Mouse (Mus musculus) heart, postnatal 14 days (tissue): ENCODE measurements around the gene Snd1. TPM values are rescaled to one million over a fixed set of nuclear protein-coding genes. Genes with fewer than 3 reads are reported as not detected.

Source experiments
- DNase-seq, 2 experiments: peaks; one replicate each; pipeline ENCODE4 v3.0.0; 2021 to 2022
- intact Hi-C: fragments of 180-260 bp; cut with DNase I; formaldehyde crosslinking; loops from one replicate; pipeline ENCODE4 v1.15.1; 2025
- total RNA-seq, 2 experiments: library from RNA; stranded (reverse); gene quantifications; 2 replicates each; pipeline ENCODE4 v1.2.3; 2021

The Snd1 gene
- total RNA-seq, 2 experiments from 2014 or later, result 78.9 to 82.1 TPM

DNA sequence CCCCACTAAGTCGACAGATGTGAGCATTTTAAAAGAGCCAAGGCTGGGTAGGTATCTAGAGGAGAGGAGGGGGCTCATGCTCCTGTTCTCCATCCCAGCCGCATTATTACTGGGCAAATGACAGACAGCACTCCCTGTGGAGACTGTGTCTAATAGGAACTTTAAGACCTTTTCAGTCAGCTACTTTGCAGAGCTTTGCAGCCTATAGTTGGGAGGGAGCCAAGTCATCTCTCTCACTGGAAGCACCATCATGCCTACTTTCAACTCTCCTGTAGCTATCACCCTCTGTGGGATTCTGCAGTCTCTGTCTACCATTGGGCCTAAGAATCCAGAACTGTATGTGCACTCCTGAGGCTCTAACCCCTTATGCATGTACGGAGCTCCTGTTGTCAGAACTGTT, 351.0 kb downstream of the Snd1 start:
- intact Hi-C loops, result no loop called here
- no peak for DNase-seq

DNA sequence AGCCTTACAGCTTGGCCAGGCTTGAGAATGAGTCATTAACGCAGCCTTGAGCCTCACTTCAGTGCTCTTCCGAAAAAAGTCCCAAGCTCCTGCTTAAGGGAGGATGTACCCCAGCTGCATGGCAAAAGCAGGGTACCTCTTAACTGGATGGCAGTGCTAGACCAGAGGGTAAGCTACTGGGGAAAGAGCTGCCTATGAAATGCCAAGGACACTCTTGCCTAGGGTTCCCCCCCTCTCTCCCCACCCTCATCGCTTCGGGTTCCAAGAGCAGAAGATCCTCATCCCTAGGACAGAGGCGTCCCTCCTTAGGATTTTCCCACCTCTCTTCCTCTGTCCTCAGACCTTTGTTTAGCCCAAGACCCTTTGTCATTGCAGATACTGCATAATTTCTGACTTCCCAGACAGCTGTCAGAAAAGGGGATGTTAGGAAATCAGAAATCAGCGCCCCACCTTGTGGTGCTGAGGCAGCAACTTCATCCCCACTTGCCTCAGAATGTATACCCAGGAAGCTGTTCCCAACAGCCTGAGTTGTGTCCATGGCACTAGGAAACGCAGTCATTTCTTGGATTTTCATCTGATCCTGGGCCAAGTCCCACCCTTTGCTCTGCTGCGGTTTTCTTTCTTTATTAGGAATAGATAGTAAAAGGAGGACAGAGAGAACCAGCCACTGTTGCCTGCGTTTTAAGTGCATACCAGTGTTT, 351.9 kb downstream of the Snd1 start:
- intact Hi-C loops, result no loop called here
- no peak for DNase-seq

DNA sequence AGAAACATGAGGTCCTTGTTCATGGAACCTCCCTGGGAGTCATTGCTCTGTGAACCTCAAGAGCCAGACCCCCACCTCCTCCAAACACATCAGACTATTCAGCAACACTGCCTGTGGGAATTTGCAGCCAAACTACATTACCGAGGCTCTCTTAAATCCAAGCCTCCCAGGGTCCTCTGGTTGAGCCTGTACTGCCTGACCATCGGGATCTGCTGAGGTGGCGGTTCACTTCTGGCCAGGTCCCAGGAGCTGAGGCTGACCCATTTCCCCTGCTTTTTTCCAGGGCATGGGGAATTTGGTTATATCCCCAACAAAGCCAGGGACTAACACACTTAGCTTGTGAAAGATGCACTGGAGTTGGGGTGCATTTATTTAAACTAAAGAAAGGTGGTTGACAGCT, 352.6 kb downstream of the Snd1 start:
- intact Hi-C loops, result no loop called here
- no peak for DNase-seq

DNA sequence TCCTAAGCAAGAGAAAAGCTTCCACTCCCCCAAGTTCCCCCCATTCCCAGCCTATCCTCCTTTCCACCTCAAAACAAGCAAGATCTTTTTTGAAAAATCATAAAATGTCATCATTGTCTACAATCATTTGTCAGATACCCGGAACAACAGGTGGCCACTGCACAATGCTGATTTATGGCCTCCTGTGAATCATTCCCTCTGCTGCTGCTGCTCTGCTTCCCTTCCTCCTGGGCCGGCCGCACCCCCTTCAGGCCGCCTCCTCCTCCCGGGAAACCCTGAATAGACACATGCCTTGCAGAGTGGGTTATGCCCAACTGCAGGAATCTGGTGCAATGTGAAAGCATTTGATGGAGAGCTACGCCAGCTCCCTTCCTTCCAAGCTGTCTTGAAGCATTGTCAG, 353.7 kb downstream of the Snd1 start:
- intact Hi-C loops, result no loop called here
- DNase-seq, result no peak

DNA sequence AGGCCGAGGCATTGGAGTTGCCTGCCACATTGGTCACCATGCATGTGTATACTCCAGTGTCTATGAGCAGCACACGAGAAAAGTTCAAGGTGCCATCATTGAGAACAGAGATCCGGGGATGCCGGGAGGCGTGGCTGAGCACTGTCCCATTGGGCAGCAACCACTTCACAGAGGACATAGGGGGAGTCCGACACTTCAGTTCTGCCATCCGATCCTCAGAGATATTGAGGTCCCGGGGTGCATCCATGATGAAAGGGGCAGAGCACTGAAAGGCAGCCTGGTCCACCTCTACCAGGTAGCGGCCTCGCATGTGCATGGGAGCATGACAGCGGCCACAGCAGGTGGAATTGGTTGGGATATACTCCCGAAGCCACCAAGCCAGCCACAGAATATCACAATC, 355.4 kb downstream of the Snd1 start:
- no peak for DNase-seq
- intact Hi-C loops, result loop anchor here (5.0 kb wide), 1 partner anchor 67 kb away; no protein-coding TSS in a partner anchor

DNA sequence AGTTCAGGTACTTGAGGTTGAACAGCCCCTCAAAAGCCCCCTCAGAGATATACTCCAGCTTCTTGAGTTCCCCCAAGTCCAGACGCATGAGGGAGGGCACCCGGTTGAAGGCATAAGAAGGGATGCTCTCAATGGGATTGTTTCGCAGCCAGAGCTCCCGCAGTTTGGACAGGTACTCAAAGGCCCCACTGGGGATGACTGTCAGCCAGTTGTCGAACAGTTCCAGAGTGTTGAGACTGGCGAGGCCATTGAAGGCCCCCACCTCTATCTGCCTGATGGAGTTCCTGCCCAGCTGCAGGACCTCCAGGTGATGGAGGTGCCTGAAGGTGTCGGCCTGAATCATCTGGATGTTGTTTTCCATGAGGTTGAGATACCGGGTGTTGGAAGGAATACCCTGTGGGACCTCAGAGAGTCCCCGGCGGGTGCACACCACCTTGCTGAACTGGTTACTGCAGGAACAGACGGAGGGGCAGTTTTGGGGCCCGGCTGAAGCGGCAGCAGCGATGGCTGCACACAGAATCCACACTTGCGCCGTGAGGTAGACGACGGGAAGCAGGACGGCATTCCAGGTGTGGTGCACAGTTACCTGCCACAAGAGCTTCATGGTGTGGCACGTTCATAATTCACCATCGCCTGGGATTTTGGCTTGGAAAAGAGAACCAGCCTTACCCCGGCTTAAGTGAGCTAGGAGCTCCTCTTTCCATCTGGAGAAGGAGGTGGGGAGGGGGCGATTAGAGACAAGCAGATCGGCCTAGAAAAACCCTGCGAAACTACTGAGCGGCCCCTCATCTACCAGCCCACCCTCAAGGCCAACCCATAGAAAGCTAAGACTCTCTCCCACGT, 356.3 kb downstream of the Snd1 start, which contains the start of gene Lrrc4:
TSS of gene Lrrc4 (minus strand) at position 737 of the 843 bp plus-strand sequence.
- DNase-seq, result no peak
- intact Hi-C loops, result loop anchor here (5.0 kb wide), 1 partner anchor 66 kb away; no protein-coding TSS in a partner anchor

DNA sequence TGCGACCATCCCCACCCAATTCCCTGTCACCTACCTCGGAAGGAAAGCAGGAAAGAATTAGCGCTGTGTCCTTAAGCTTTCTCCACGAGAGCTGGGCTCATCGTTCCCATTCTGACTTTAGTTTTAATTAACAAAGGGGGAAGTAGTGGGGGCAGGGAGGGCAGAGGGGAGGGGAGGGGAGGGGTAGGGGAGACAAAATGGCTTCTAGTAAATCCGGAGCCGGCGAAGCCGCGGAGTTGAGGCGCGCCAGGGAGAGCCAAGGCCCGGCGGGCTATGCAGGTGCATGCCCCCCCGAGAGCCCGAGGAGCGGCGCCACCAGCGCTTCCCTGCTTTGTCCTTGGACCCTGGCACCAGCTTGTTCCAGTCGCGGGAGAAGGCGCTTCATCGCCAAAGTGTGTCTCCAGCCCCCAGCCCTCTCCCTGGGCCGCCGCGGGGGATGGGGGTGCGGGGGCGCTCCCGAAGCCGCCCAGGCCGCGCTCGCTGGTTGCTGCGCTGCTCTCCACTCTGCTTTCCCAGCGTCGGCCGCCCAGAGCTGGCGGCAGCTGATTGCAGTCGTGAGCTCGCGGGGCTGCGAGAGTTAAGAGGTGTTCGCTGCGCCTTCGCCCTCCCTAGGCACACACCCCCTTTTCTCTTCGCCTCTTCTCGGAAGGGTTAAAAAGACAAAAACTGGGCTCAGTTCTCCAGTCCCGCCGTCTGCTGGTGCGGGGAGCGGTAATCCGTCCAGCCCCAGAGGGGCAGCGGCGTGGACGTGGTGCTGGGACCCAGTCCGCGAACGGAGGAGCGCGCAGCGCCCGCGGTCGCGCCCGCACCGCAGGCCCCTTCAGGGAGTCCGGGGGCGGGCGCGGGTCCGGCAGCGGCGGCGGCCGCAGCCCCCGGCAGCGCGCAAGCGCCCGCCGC, 357.2 kb downstream of the Snd1 start:
- intact Hi-C loops, result loop anchor here (5.0 kb wide), 1 partner anchor 65 kb away; no protein-coding TSS in a partner anchor

DNA sequence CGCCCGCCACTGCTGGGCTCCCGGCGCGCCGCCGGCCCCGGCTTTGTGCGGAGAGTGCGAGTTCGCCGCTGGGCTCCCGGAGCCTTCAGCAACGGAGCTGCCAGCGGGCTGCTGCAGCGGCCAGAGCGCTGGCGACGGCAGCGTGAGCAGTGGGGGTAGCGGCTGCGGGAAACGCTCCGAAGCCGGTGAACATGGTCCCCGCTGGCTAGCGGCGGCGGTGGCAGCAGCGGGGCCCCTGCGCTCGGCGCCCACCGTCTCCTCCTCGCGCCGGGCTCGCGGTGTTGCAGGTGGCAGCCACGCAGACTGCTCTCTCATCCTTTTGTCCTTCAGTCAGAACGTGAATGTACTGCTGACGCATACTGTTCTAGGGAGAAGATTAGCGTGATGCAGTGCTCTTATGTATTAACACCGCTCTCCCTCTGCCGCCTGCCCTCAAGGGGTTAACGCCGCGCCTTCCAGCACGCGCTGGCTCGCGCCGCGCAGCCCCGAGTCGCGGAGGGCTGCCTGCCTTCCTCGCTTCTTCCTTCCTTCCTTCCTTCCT, 357.9 kb downstream of the Snd1 start:
- intact Hi-C loops, result loop anchor here (5.0 kb wide), 1 partner anchor 64 kb away; no protein-coding TSS in a partner anchor
- DNase-seq, result peak; percentile 29 to 51

More for the DNA sequence above, 357.2 kb downstream of the Snd1 start:
- peak; percentile 44 to 47 for DNase-seq

DNA sequence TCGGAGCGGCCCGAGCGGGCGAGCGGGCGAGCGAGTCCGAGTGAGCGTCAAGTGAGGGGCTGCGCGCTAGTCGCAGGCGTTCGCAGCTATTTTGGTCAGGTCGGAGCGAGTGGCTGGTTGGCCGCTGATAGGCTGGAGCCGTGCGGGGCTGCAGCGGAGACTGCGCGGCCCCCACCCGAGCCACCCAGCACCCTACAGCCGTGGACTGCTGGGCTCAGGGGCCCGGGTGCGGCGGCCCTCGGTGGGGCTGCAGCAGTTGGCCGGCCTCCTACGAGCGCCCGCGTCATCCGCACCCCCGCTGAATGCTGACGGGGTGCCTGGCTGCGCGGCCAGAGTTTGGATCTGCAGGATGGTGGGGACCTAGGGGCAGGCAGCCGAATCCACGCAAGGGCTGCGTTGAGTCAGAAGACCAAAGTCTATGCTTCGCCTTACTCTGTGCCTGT, 358.5 kb downstream of the Snd1 start:
- peak; percentile 39 to 50 for DNase-seq
- intact Hi-C loops, result loop anchor here (5.0 kb wide), 1 partner anchor 64 kb away; no protein-coding TSS in a partner anchor

DNA sequence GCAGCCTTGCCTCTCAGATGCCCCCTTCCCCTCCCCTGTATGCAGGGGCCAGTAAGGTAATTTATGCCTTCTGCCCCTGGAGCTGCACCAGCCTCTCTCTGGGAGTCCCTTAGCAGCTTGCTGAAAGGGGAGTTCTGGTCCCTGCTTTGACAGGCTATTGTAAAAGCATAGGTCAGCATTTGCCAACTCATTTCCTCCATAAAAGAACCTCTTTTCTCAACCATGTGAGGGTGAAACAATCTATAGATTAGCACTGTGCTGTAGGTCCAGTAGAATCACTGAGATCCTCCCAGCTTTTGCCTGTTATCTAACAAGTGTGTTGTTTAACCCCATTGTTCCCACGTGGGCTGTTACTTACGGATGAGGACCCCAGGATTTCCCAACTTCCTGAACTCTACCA, 359.1 kb downstream of the Snd1 start:
- intact Hi-C loops, result loop anchor here (5.0 kb wide), 1 partner anchor 63 kb away; no protein-coding TSS in a partner anchor
- no peak for DNase-seq

DNA sequence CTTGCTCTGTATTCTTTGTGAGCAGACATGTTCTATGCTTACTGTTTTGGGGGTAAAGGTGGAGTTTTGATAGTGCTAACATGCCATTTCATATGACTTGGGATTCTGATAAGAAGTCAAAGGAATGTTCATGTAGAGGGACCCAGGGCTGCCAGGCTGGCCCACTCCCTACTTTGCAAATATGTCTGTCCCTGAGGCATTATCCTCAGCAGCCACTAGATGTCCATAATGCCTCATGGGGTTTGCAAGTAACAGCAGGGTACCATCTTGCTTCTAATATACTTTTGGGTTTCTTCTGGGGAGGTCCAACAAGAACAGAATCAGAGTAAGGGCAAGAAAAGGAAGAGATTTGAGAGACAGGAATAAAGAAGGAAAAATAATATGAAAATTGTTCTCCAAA, 361.7 kb downstream of the Snd1 start:
- intact Hi-C loops, result loop anchor here (5.0 kb wide), 1 partner anchor 186 kb away; no protein-coding TSS in a partner anchor
- no peak for DNase-seq

DNA sequence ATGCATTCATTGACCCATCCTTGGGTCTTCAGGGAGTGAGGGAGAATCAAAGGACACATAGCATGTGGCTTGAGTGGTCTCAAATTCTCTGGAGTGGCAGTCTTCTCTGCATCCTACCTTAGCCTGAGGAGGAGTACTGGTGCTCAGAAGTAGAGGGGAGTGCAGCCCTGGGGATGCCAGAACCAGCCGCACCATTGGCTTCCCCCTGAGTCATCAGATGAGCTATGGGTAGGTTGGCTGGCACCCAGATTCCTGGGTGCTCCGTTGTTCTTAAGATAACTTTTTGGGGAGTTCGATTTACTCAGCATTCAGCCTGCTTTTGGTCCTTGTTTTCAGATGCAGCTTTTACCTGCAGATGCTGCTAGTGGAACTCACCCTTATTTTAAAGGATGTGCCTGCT, 366.6 kb downstream of the Snd1 start:
- DNase-seq, result no peak
- intact Hi-C loops, result no loop called here

DNA sequence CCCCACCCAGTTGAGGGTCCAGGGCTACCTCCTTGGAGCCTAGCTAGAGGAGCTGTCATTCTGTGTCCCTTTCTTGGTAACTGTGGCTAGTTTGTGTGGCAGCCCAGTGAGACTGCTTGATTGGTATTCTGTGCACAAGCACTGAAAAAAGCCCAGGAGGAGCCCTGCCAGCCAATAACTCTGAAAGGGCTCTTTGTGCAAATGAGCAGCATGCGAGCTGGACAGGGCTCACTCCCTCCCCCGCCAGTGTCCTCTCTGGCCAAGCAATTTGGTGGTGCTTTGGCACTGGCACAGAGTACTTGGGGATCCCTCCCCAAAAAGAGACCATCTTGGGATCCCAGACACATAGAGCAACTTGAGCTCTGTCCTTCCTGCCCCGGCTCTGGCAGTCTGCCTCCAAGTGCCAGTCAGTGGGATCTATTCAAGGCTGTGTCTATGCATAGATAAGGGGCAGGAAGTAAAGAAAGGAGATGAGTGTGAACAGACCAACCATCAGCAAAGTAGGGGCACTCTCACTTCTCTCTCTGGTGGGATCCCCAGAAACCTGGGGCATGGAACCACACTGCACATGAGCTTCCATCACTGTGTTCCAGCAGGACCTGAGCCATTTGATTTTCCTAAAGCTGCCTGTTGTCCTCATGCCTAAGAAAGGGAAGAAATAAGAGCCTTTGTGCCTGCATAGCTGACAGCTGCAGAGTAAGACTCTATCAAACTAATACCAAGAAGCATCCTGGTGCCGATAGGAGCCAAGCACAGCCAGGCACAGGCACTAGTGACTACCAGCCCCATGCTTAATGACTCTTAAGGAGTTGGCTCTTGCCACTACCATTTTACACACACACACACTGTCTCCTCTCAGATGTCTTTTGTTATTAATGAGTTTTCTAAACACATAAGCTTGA, 367.7 kb downstream of the Snd1 start:
- intact Hi-C loops, result no loop called here
- no peak for DNase-seq

DNA sequence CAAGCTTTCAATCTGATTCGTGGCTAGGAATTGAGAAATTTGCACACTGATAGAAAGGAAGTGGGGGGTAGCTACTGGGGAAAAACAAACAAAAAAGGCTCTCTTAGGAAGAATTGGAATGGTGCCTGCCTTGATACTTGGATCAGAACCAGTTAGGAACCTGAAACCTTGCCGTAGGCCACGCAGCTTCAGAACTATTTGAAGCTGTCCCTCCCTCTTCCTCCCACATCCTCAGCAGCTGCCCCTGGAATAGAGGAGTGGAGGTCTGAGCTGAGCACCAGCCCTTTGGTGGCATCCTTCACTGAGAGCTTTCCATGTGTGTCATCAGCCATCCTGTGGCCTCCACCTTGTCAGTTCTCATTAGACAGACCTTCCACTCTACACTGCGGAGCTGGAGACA, 370.7 kb downstream of the Snd1 start:
- intact Hi-C loops, result no loop called here
- DNase-seq, result no peak

DNA sequence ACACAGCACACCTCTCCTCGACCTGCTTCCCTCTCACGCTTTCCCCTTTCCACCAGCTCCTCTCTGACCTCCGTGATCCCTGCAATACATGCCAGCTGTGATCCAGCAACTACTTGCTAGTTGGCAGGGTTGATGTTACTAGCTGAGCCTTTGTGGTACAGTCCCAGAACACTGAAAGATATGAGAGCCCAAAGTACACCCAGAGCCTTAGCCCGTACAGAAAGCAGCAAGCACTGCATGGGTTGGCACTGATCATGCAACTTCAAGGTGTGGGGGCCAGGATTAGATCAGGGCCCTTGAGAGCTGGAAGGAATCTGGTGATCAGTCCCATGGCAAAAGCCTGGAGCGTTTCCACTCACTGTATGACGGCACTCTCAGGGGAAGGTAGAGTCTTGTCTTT, 372.7 kb downstream of the Snd1 start:
- intact Hi-C loops, result no loop called here
- peak; percentile 11 to 30 for DNase-seq

DNA sequence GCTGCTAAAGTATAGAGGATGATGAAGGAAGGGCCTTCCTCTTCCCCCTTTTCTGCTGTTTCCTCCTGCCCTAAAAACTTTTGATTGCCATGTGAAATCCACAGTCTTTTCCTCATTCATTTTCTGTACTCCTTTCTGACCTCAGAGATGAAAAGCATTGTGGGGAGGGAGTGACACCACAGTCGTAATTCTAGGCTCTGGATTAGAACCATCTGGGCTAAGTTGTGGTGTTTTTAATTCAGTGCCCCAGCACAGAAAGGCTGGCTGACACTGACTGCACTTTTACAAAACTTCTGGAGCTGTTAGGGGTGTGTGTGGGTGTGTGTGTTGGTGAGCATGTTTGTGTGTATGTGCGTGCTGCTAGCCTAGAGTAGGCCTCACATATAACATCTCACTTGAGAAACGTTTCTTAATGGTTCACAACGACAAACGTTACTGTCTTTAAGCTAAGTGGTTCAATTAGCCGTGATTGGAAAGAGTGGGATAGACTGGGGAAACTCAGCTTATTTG, 373.4 kb downstream of the Snd1 start:
- intact Hi-C loops, result no loop called here
- DNase-seq, result no peak

DNA sequence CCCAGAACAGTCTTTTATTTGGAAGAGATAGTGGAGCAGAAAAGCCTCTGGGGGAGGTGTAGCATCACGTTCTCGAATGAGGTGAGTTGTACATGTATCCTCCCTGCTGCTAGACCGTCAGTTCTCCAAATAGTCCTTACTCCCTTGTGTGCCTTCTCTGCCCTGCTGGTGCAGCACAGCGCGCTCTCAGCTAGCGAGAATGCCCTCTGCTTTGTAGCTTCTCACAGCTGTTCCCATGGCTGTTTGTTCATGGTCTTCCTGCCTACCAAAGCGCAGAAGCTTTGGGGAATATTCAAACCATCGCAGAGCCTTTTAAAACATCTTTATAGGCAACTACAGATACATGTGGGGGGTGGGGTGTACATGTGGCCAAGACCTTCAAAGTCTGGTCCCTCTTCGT, 374.0 kb downstream of the Snd1 start:
- intact Hi-C loops, result no loop called here
- DNase-seq, result no peak

DNA sequence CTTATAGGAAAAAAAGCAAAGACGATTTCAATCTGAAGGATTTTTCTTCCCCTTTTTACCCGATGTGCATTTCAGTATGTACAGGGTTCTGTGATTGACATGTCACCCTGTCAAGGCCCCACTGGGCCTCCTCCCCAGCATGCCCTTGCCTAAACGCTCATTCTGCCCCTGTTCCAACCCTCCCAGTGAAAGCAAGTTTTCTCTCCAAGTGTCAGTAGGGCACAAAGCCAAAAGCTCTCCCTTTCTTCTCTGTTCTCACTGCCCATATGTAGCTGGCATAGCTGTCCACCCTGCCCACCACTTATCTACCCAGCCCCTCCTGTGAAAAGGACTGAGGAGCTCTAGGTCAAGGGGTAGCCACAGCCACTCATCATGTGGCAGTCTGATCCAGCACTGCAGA, 374.4 kb downstream of the Snd1 start:
- intact Hi-C loops, result no loop called here
- no peak for DNase-seq
